Mouse (Mus musculus): Measurements from ENCODE around the gene Cox7a1.
"Not testable (repeated sequence)": the region's sequence is repeated elsewhere in the genome, so short reads cannot be mapped to it uniquely, and the experiment has no call there.

Gene Cox7a1

DNA sequence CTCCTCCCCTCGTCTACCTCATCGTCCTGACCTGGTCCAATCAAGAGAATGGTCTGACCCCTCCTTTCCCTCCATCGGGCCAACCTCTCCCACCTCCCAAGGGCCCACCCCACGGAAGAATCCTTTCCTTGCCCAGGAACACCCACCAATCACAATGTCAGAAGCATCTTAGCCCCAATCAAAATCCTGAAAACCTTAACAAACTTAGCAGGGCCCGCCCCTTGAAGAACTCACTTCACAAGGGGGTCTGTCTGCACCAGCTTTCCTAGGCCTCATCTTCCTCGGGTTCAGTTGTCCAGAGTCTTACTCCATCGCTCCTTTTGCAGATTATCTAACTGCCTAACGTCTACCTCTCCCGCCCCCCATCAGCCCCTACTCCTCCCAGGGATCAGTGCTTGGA is 9.1 kb downstream of the Cox7a1 start:
- no peak for DNase-seq (ENCODE audit: low spot score)

DNA sequence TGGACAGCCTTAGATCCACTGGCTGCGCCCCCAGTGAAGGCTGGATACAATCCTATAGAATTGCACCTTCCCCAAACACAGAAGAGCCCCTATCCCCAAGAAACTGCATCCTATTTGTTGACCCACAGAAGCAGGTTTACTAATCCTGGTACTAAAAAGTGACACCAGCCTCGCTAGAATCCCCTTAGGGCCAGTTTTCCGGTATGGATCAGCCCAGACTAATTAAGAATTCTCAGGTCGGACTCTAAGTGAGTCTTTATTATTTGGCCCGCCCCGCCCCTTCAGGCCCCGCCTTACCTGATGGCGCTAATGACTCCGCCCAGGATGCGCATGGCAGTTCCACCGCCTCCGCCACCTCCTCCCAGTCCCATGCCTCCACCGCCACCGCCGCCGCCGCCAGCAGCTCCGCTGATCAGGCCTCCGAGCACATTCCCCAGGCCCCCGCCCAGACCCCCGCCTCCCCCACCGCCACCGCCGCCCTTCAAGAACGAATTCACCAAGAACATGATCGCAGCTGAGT is 9.7 kb downstream of the Cox7a1 start:
- peak; percentile 52 for DNase-seq (ENCODE audit: low spot score)

DNA sequence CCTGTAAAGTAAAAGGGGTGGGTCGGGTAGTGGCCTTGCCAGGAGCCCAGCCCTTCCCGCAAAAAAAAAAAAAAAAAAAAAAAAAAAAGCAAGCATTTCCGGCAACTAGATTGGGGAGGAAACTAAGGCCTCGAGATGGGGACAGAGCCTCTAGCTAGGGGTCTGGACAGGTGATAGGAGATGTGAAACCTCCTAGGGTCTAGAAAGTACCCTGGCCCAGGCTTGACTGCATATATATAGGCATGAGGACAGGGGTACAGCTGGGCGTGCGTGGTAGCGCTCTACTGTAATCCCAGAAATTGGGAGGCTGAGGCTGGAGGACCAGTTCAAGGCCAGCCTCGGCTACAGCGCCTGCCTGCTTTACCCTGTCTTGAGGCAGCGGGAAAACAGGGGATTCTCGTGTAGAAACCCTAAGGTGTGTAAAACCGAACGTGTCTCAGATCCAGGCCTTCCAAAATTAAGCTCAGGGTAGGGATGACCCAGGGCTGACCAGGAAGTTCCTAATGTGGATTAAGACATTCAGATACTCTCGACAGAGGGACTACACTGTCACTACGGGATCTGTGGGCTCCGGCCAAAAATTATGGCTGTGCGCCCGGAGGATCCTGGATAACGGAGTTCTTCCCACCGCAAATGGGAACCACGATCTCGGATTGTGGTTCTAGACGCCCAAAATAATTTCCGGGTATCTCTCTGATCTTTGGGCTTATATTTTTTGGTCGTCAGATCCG is 10.3 kb downstream of the Cox7a1 start:
- DNase-seq (ENCODE audit: low spot score): peak; percentile 31

GRCm38 (mm10) chr7:30194884-30195283 is 10.9 kb downstream of the Cox7a1 start:
- DNase-seq (ENCODE audit: low spot score): peak; percentile 80

- DNase-seq (ENCODE audit: low spot score): no peak
These were observed 11.5 kb downstream of the Cox7a1 start for GRCm38 (mm10) chr7:30195461-30195860.

- no peak for DNase-seq (ENCODE audit: low spot score)
These were observed 12.2 kb downstream of the Cox7a1 start for GRCm38 (mm10) chr7:30196171-30196570.

DNA sequence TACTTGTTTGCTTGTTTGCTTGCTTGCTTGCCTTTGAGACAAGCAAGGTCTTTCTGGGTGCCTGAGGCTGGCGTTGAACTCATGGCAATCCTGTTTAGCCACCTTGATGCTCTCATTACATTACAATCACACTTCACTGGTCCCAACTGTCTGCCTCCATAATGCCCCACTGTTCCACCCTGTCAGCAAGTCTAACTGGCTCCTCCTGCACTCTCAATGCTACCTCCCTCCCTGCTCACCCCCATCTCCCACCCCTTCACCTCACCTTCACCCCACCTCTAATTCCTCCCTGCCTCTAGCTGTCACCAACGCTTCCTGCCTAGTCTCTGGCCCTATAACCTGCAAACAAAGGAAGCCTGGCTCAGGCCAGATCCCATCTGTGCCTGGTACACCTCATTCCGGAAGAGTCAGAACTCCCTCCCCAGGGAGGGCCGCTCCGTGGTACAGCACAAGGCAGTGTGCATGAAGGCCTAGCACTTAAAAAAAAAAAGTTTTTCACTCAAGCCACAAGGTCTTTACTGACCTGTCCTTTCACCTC is 13.7 kb downstream of the Cox7a1 start:
- DNase-seq (ENCODE audit: low spot score): no peak

- no peak for DNase-seq (ENCODE audit: low spot score)
These were observed 14.6 kb downstream of the Cox7a1 start, which contains the start of gene Capns1 for GRCm38 (mm10) chr7:30198481-30198971. Capns1 (minus strand) TSS chr7:30198811.

DNA sequence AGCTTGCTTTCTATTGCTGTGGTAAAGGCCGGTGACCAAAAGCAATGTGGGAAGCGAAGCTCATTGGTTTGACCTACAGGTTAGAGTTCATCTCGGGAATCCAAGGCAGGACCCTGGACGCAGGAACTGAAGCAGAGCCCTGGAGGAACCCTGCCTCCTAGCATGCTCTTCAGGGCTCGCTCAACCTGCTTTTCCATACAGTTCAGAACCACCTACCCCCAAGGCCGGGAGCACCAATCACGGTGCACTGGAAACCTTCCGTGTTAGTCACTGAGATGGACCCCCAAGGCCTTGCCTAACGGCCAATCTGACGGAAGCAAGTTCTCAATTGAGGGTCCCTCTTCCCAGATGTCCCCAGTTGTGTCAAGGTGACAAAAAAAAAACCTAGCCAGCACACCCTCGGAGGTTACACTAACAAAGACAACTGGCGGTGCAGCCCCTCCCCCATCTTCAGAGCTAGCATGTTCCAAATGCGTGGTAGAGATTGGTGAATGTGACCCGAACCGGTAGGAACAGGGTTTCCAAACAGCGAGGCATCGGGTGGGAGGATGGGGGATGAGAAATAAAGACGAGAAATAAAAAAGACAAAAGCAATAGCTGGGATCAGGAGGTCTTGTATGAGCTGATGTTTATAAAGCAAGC is 15.7 kb downstream of the Cox7a1 start:
- DNase-seq (ENCODE audit: low spot score): no peak

- no peak for DNase-seq (ENCODE audit: low spot score)
These were observed 16.3 kb downstream of the Cox7a1 start for GRCm38 (mm10) chr7:30200200-30200599.

DNA sequence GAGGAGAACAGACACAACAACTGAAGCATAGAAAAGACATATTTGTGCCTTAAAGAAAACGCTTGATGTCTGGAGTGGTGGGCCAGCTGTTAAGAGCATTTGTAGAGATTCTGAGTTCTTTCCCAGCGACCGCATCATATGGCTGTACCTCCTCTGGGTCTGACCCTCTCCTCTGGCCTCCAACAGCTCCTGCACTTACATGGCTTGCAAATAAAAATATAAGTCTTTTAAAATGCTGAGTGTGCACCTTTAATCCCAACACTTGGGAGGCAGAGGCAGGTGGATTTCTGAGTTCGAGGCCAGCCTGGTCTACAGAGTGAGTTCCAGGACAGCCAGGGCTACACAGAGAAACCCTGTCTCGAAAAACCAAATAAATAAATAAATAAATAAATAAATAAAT is 16.7 kb downstream of the Cox7a1 start:
- DNase-seq (ENCODE audit: low spot score): not testable (repeated sequence)

DNA sequence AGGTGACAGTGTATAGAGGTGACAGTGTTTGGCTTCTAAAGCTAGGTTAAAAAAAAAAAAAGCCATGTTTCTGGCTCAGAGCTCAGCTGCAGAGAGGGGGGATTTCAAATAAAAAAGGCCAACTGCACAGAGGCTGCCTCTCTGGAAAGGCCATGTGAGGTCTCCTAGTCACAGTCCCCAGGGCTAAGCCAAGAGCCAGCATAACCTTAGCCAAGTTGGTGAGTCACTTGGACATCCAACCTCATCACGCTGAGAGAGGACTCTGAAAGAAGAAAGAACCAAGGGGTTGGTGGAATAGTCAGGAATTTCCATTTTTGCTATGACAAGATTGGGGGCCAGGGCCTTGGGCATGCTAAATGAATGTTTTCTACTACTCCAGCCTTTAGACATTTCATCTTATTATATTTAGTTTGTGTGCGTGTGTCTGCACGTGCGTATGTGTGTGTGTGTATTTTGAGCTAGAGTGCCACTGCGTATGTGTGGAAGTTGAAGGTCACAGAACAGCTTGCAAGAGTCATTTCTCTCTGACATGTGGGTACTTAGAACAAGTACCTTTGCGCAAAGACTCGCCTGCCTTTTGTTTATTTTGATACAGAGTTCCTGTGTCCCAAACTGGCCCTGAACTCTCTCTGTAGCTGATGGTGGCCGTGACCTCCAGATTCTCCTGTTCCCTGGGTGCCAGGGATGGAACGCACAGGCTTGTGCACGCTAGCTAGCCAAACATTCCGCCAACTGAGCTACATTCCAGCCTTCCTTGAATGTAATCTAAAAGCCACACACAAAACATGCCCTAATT is 19.1 kb downstream of the Cox7a1 start:
- no peak for DNase-seq (ENCODE audit: low spot score)

- no peak for DNase-seq (ENCODE audit: low spot score)
These were observed 20.4 kb downstream of the Cox7a1 start for GRCm38 (mm10) chr7:30204380-30204779.

- DNase-seq (ENCODE audit: low spot score): no peak
These were observed 21.4 kb downstream of the Cox7a1 start for GRCm38 (mm10) chr7:30205383-30205782.

GRCm38 (mm10) chr7:30206364-30206763 is 22.4 kb downstream of the Cox7a1 start:
- not testable (repeated sequence) for DNase-seq (ENCODE audit: low spot score)

DNA sequence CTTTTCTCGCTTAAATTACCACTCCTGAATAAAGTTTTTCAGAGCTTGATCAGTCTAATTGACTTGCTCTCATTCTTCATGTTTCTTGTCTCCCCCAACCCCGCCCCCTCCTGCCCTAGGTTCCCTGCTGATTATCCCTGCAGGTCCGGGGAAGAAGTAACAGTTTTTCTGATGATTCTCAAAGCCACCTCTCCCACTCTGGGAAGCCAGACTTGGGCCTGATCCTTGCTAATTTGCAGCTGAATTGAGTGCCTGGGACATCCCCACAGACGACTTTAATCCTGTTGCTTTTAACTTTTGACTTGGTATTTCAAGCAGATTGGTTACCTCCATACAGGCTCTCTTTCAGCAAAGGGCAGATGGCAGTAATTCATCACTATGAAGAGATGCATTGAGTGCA is 27.1 kb downstream of the Cox7a1 start:
- no peak for DNase-seq (ENCODE audit: low spot score)

GRCm38 (mm10) chr7:30213881-30214280 is 29.9 kb downstream of the Cox7a1 start:
- DNase-seq (ENCODE audit: low spot score): no peak

- DNase-seq (ENCODE audit: low spot score): no peak
These were observed 31.9 kb downstream of the Cox7a1 start for GRCm38 (mm10) chr7:30215875-30216274.

- peak; percentile 35 for DNase-seq (ENCODE audit: low spot score)
These were observed 32.8 kb downstream of the Cox7a1 start for GRCm38 (mm10) chr7:30216723-30217151.

GRCm38 (mm10) chr7:30217277-30217676 is 33.3 kb downstream of the Cox7a1 start:
- DNase-seq (ENCODE audit: low spot score): no peak

DNA sequence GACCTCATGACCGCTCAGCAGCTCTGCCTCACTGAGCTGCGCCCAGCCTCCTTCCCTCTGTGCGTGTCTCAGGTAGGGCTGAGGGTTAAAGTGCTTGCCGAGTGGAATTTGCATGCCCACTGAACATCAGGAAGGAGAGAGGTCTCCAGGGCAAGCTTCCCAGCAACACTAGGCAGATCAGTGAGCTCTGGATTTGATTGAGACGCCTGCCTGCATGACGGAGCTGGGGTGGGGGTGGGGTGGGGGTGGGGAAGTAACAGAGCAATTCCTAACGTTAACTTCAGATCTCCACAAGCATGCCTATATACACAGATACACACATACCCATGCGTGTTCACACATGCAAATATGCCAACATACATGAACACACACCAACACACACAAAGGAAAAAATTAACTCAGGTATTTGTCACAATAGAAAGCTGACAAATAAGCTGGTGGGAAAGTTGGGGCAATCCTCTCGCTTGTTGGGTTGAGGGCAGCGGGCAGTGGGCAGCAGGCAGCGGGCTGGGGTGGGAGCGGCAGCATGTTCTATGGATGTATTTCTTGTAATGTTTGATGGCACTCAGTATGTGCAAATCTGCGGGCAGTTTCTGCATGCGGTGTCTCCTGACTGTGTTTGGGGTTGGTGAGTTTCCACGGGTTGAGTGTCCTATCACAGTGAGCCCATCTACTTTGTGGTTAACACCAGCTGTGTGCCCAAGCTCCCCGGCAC is 35.5 kb downstream of the Cox7a1 start:
- no peak for DNase-seq (ENCODE audit: low spot score)

- no peak for DNase-seq (ENCODE audit: low spot score)
These were observed 36.0 kb downstream of the Cox7a1 start for GRCm38 (mm10) chr7:30220008-30220356.
